In the genomic region with DNA sequence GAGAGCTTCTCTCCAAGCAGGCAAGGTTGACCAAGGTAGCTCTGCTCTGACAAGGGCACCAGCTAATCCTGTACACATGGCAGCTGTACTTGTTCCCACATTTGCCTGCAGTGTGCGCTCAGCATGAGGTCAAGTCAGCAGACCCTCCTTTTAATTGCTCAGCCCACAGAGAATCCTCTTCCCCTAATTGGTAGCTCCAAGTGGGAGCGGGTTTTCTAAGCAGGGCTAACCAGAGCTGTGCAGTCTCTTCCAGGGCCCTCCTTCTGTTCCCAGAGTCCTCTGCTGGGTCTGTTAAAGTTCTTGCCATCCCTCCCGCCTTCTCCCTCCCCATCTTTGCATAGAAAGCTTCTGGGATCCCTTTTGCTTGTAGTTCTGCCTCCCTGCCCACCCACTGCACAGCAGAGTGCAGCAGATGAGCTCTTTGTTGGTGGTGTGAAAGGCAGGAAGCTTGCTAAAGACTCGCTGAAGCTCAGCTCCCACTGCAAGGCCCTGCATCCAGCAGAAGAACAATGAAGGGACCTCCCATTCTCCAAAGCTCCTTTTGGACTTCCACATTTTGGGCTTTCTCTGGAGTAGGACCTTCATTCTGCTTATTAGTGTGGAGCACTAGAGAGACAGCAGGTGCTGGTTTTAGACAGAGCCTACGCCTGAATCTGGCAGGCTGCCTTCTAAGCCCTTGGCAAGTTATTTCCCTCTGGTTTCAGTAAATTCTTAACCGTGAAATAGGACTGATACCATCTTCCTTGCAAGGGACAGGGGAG, we compare ENCODE assay signal across 9 mouse cellular contexts.
DNase-seq lines count a peak whose midpoint lies in the region; ATAC-seq lines count a peak whose summit lies in the region.
"Had no signal": no experiment of that assay in that cellular context is flagged by ENCODE, and none has a peak within 500 bp of the region (broad histone marks: within the 10 kb centered on the region; RNA-seq: fewer than 3 reads in every experiment).

No protein-coding gene starts in this region.

- 21% methylated on average over 6 of the region's 6 CpGs for WGBS in neural tube, embryonic 11.5 days
- 21% methylated on average over 6 of the region's 6 CpGs for WGBS in embryonic facial prominence, embryonic 11.5 days
- 9% methylated on average over 6 of the region's 6 CpGs for WGBS in midbrain, embryonic 15.5 days

- no peaks in the 10 kb centered on the region for H3K36me3 ChIP-seq in neural tube, embryonic 11.5 days (ENCODE audit: control insufficient read depth, insufficient read depth, low read length)
- no peaks in the 10 kb centered on the region for H3K36me3 ChIP-seq in embryonic facial prominence, embryonic 11.5 days (replicated peaks; ENCODE audit: control insufficient read depth, insufficient read depth, low read depth, low read length)
- no peaks in the 10 kb centered on the region for H3K36me3 ChIP-seq in midbrain, embryonic 15.5 days (replicated peaks)

- no peak for ATAC-seq in neural tube, embryonic 11.5 days (ENCODE audit: insufficient read depth, low FRiP score, low TSS enrichment)
- peak; percentile 92 for ATAC-seq in embryonic facial prominence, embryonic 11.5 days (replicated peaks; ENCODE audit: insufficient number of reproducible peaks, low FRiP score, low TSS enrichment, low read depth)
- peak; percentile 76 for ATAC-seq in midbrain, embryonic 15.5 days (replicated peaks)

- H3K9ac ChIP-seq in neural tube, embryonic 11.5 days (ENCODE audit: low read length), result no peak overlapping the region
- H3K9ac ChIP-seq in embryonic facial prominence, embryonic 11.5 days (replicated peaks; ENCODE audit: low read length), result peak overlapping the region; percentile 23; the same call in 1 of the 2 replicates
- no peak overlapping the region for H3K9ac ChIP-seq in midbrain, embryonic 15.5 days

- DNase-seq in neural tube, embryonic 11.5 days (ENCODE audit: low spot score), result peak; percentile 28
- no peak for DNase-seq in neural tube, embryonic 10.5 days (ENCODE audit: extremely low spot score, low spot score)
- peak; percentile 45 for DNase-seq in embryonic facial prominence, embryonic 11.5 days (ENCODE audit: low spot score)
- DNase-seq in layer of hippocampus, adult 18-20 months (ENCODE audit: low spot score in 2 of 2), result peak; percentile 68 to 79
- no peak for DNase-seq in ovary, postnatal 14 days (ENCODE audit: low spot score)
- DNase-seq in urinary bladder, adult 2 months (ENCODE audit: low spot score), result no peak
- no peak for DNase-seq in gastrocnemius, postnatal 10 days

- H3K4me2 ChIP-seq in neural tube, embryonic 11.5 days (ENCODE audit: low read depth), result no peak overlapping the region
- no peak overlapping the region for H3K4me2 ChIP-seq in embryonic facial prominence, embryonic 11.5 days (ENCODE audit: low read depth, low read length)
- no peak overlapping the region for H3K4me2 ChIP-seq in midbrain, embryonic 15.5 days

- no peaks in the 10 kb centered on the region for H3K27me3 ChIP-seq in neural tube, embryonic 11.5 days (ENCODE audit: control insufficient read depth, insufficient read depth, low read length)
- H3K27me3 ChIP-seq in embryonic facial prominence, embryonic 11.5 days (ENCODE audit: control insufficient read depth, insufficient read depth, low read length), result no peaks in the 10 kb centered on the region
- no peaks in the 10 kb centered on the region; the same call in 1 of the 2 replicates for H3K27me3 ChIP-seq in midbrain, embryonic 15.5 days (replicated peaks)

- no peak overlapping the region for H3K4me3 ChIP-seq in neural tube, embryonic 11.5 days (ENCODE audit: low read depth, low read length)
- H3K4me3 ChIP-seq in embryonic facial prominence, embryonic 11.5 days (ENCODE audit: low read depth, low read length), result no peak overlapping the region
- no peak overlapping the region for H3K4me3 ChIP-seq in midbrain, embryonic 15.5 days

- no peak overlapping the region for H3K27ac ChIP-seq in neural tube, embryonic 11.5 days (ENCODE audit: low read depth, low read length)
- H3K27ac ChIP-seq in embryonic facial prominence, embryonic 11.5 days (replicated peaks; ENCODE audit: low read depth, low read length), result peak overlapping the region; percentile 52; the same call in 1 of the 2 replicates
- peak overlapping the region; percentile 70 for H3K27ac ChIP-seq in midbrain, embryonic 15.5 days
- H3K27ac ChIP-seq: kidney, postnatal 0 days had no signal

- H3K4me1 ChIP-seq in neural tube, embryonic 11.5 days (ENCODE audit: control insufficient read depth, insufficient read depth, low read length), result 0 out of 2 replicates have a peak, but pooled peaks cover 8% of the 10 kb centered on the region
- peaks cover 5% of the 10 kb centered on the region; the same call in 1 of the 2 replicates for H3K4me1 ChIP-seq in embryonic facial prominence, embryonic 11.5 days (ENCODE audit: control insufficient read depth, insufficient read depth, low read length)
- H3K4me1 ChIP-seq in midbrain, embryonic 15.5 days, result peaks cover 25% of the 10 kb centered on the region

- no peaks in the 10 kb centered on the region for H3K9me3 ChIP-seq in neural tube, embryonic 11.5 days (ENCODE audit: control insufficient read depth, low read length)
- no peaks in the 10 kb centered on the region for H3K9me3 ChIP-seq in embryonic facial prominence, embryonic 11.5 days (replicated peaks; ENCODE audit: control insufficient read depth, low read length)
- no peaks in the 10 kb centered on the region for H3K9me3 ChIP-seq in midbrain, embryonic 15.5 days

Comparison
In these comparisons a context has a peak if more than half of its experiments do, and no peak if none do; other contexts are left out.
1. DNase-seq: peak in neural tube, embryonic 11.5 days (single experiment), embryonic facial prominence, embryonic 11.5 days (single experiment) and layer of hippocampus, adult 18-20 months (2 of 2); none in neural tube, embryonic 10.5 days (single experiment), ovary, postnatal 14 days (single experiment), urinary bladder, adult 2 months (single experiment) and gastrocnemius, postnatal 10 days (single experiment).